29 mouse cellular contexts compared by ENCODE assay signal in genomic region chr2:89974184-89974583, GRCm38 (mm10). TPM values are rescaled to one million over a fixed set of nuclear protein-coding genes. Genes with fewer than 3 reads are reported as not detected.
DNase-seq lines count a peak whose midpoint lies in the region; ATAC-seq and TF ChIP-seq lines count a peak whose summit lies in the region.
"Had no signal": no experiment of that assay in that cellular context is flagged by ENCODE, and none has a peak within 500 bp of the region (broad histone marks: within the 10 kb centered on the region; RNA-seq: fewer than 3 reads in every experiment).

Olfr1260 (plus strand) TSS chr2:89974340.

- H3K36me3 ChIP-seq in CH12.LX (replicated peaks in 1 of 2; ENCODE audit: control insufficient read depth in 1 of 2, insufficient read depth in 1 of 2, low read length in 1 of 2): no peaks in the 10 kb centered on the region
- H3K36me3 ChIP-seq: embryonic facial prominence, embryonic 13.5 days; hindbrain, embryonic 10.5 days; midbrain, embryonic 13.5 days had no signal

- H3K4me3 ChIP-seq in CH12.LX (replicated peaks in 1 of 3; ENCODE audit: low read depth in 2 of 3, low read length in 2 of 3, poor library complexity in 1 of 3): no peak within 1 kb of the TSS
- H3K4me3 ChIP-seq: embryonic facial prominence, embryonic 13.5 days; hindbrain, embryonic 10.5 days; midbrain, embryonic 13.5 days; myocyte had no signal

- TF ChIP-seq RAD21 in CH12.LX (IDR thresholded peaks at IDR 0.05; ENCODE audit: low read depth, low read length): no peak

- TF ChIP-seq EP300 in CH12.LX (IDR thresholded peaks at IDR 0.05; ENCODE audit: low read length): no peak

- dilution Hi-C loops in CH12.LX (cut with MboI; ENCODE audit: extremely low pct_ligation_motif_present, extremely low pct_unique_long_range_greater_than_20kb, low sequenced_read_pairs): no loop called here

- H3K9me3 ChIP-seq in CH12.LX (replicated peaks; ENCODE audit: low read length): no peaks in the 10 kb centered on the region
- H3K9me3 ChIP-seq: embryonic facial prominence, embryonic 13.5 days; hindbrain, embryonic 10.5 days; midbrain, embryonic 13.5 days had no signal

- no peak for ATAC-seq in erythroblast, adult 5-6 weeks (replicated peaks; ENCODE audit: low FRiP score, poor library complexity, severe bottlenecking)
- ATAC-seq: midbrain, embryonic 13.5 days had no signal

- TF ChIP-seq POLR2A in CH12.LX (IDR thresholded peaks at IDR 0.05; ENCODE audit: low read depth, low read length): no peak
- TF ChIP-seq POLR2A in brain, embryonic 14.5 days (IDR thresholded peaks at IDR 0.05; ENCODE audit: borderline replicate concordance, extremely low read depth, insufficient read depth, insufficient read length, poor library complexity, severe bottlenecking): no peak

- no peak within 1 kb of the TSS for H3K27ac ChIP-seq in CH12.LX (ENCODE audit: insufficient read depth, low read depth)
- H3K27ac ChIP-seq: embryonic facial prominence, embryonic 13.5 days; hindbrain, embryonic 10.5 days; midbrain, embryonic 13.5 days had no signal

- no peak for TF ChIP-seq CTCF in CH12.LX (conservative IDR thresholded peaks at IDR 0.05 in 1 of 2, IDR thresholded peaks at IDR 0.05 in 1 of 2; ENCODE audit: low read depth in 2 of 2, low read length in 2 of 2)
- no peak for TF ChIP-seq CTCF in brain, embryonic 14.5 days (IDR thresholded peaks at IDR 0.05; ENCODE audit: borderline replicate concordance, extremely low read depth, insufficient read depth, insufficient read length)

- H3K9ac ChIP-seq in CH12.LX (ENCODE audit: insufficient read depth, low read depth): no peak within 1 kb of the TSS
- H3K9ac ChIP-seq: embryonic facial prominence, embryonic 13.5 days; midbrain, embryonic 13.5 days had no signal

- H3K79me2 ChIP-seq in CH12.LX (replicated peaks; ENCODE audit: control insufficient read depth, extremely low read depth, insufficient read depth, poor library complexity, severe bottlenecking): no peaks in the 10 kb centered on the region

- DNase-seq in frontal cortex, postnatal 36 days (ENCODE audit: low spot score in 2 of 2): peak; percentile 8 to 22
- DNase-seq in frontal cortex, postnatal 25 days (ENCODE audit: low spot score in 2 of 2): no peak
- DNase-seq in layer of hippocampus, adult 18-20 months (ENCODE audit: low spot score in 2 of 2): peak; percentile 20 to 54
- no peak for DNase-seq in layer of hippocampus, postnatal 25 days (ENCODE audit: extremely low spot score in 1 of 2, low spot score in 1 of 2)
- no peak for DNase-seq in CH12.LX (ENCODE audit: extremely low read depth)
- DNase-seq in brain, embryonic 14.5 days (ENCODE audit: low read depth): peak; percentile 29
- no peak for DNase-seq in B cell, adult 2 months
- DNase-seq: adrenal gland, adult 8-10 months; cerebellum, adult 11 months; gastrocnemius, postnatal 36 days; kidney, postnatal 14 days; left cerebral cortex, postnatal 4 days; liver; lung, postnatal 14 days; thymus, postnatal 14 days had no signal

- H3K4me1 ChIP-seq in CH12.LX (ENCODE audit: control insufficient read depth in 1 of 2, insufficient read depth in 2 of 2): no peaks in the 10 kb centered on the region
- H3K4me1 ChIP-seq: embryonic facial prominence, embryonic 13.5 days; hindbrain, embryonic 10.5 days; midbrain, embryonic 13.5 days had no signal

- H3K27me3 ChIP-seq in CH12.LX (replicated peaks): no peaks in the 10 kb centered on the region
- H3K27me3 ChIP-seq: embryonic facial prominence, embryonic 13.5 days; midbrain, embryonic 13.5 days had no signal

- in situ Hi-C loops in CH12.LX (cut with MboI; ENCODE audit: low pct_ligation_motif_present, low pct_unique_long_range_greater_than_20kb, low sequenced_read_pairs): no loop called here

- H3K4me2 ChIP-seq in CH12.LX (ENCODE audit: insufficient read depth, low read depth, poor library complexity, severe bottlenecking): peak within 1 kb of the TSS; percentile 40; the same call in 1 of the 2 replicates
- H3K4me2 ChIP-seq: embryonic facial prominence, embryonic 13.5 days; midbrain, embryonic 13.5 days had no signal

TF ChIP-seq in CH12.LX, 34 proteins besides CTCF, POLR2A, EP300 and RAD21:
- TF ChIP-seq POLR2AphosphoS2 (IDR thresholded peaks at IDR 0.05; ENCODE audit: low read depth, low read length) (no peak), TCF12 (IDR thresholded peaks at IDR 0.05; ENCODE audit: low read depth, low read length) (no peak), IRF4 (IDR thresholded peaks at IDR 0.05; ENCODE audit: low read depth, low read length) (no peak), GABPA (IDR thresholded peaks at IDR 0.05; ENCODE audit: insufficient replicate concordance, low read depth, low read length) (no peak), PAX5 (IDR thresholded peaks at IDR 0.05; ENCODE audit: low read length) (no peak)

RNA-seq across cellular contexts. Expression of gene Olfr1260, which starts in this region (rescaled TPM):
- total RNA-seq in layer of hippocampus, adult 18-20 months (2021): not detected
- not detected for total RNA-seq in layer of hippocampus, postnatal 25 days (2021)
- not detected in 2 replicates for total RNA-seq in CH12.LX (2012; rRNA removed)
- total RNA-seq in CH12.LX (2014; rRNA removed): not detected in 2 replicates
- not detected in 2 replicates for polyA plus RNA-seq in CH12.LX (2012; ENCODE audit: insufficient read length, low read depth)
- not detected in 2 replicates for polyA plus RNA-seq in brain, embryonic 14.5 days (2012; rRNA removed)
- not detected in 2 replicates for total RNA-seq in erythroblast, adult 5-6 weeks (2015; ENCODE audit: low replicate concordance)
- not detected in 2 replicates for total RNA-seq in erythroblast, adult 5-6 weeks (2017; ENCODE audit: low replicate concordance)
- total RNA-seq: adrenal gland, adult 8-10 months; gastrocnemius, postnatal 36 days; left cerebral cortex, adult 18-20 months; left cerebral cortex, postnatal 4 days; megakaryocyte, adult 5-6 weeks; neutrophil, adult 5-6 weeks had no signal
- polyA plus RNA-seq: C2C12; embryonic facial prominence, embryonic 13.5 days; frontal cortex, adult 2 months; heart, embryonic 16.5 days; hindbrain, embryonic 10.5 days; liver, embryonic 16.5 days; midbrain, embryonic 13.5 days; small intestine, adult 2 months; testis, adult 2 months had no signal

Comparison
In these comparisons a context has a peak if more than half of its experiments do, and no peak if none do; other contexts are left out.
1. DNase-seq: peak in frontal cortex, postnatal 36 days (2 of 2); none in frontal cortex, postnatal 25 days (0 of 2), layer of hippocampus, postnatal 25 days (0 of 2), CH12.LX (single experiment) and B cell, adult 2 months (0 of 2).
2. Peak in DNase-seq in layer of hippocampus, adult 18-20 months; RNA of the gene not detected or under 1 TPM.
3. Peak in DNase-seq in brain, embryonic 14.5 days; RNA of the gene not detected or under 1 TPM.